Mouse (Mus musculus) spleen, postnatal 10 days (tissue): Measurements from ENCODE around the gene Ak4.
"Not testable (repeated sequence)": the region's sequence is repeated elsewhere in the genome, so short reads cannot be mapped to it uniquely, and the experiment has no call there.

Experiments used
- DNase-seq, 2 experiments: peaks; one replicate each; pipeline ENCODE4 v3.0.0; 2021 to 2022; ENCODE audit warnings: low spot score in 2 of 2

The Ak4 gene

DNA sequence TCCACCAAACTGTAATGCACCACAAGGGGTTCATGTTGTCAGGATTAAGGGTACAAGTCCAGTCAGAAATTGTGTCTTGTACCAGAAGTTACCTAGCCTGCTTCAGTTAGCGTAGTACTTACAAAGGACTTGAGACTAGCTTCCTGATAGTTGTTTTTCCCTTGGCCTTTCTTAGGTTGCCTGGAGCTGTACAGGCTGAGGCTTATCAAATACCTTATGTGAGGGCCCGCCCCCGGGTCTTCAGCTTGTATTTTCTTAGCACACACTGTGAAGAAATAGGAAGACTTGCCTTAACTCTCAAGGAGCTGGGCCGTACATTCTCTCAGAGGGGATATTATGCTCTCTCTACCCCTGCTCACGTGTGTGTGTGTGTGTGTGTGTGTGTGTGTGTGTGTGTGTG, 4.5 kb downstream of the Ak4 start:
- no peak for DNase-seq

DNA sequence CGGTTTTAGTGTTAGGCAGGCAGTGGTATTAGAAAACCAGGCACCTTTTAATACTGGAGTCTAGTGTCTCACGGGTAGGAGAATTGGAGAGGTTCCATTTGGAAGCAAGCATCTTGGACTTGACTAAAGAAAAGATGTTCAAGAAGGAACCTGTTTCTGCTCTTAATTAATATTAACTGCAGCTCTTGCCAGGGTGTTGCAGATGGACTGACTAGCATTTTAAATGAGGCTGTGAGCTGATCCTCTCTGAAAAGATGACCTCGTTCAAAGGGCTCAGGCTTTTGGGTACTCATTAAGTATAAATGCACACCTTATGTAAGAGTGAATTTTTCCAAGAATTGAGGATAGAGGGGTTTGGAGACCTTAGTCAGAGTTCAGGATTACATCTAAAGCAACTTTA, 5.4 kb downstream of the Ak4 start:
- DNase-seq: no peak

- DNase-seq: no peak
Measured at GRCm38 (mm10) chr4:101425119-101425518, 6.0 kb downstream of the Ak4 start.

DNA sequence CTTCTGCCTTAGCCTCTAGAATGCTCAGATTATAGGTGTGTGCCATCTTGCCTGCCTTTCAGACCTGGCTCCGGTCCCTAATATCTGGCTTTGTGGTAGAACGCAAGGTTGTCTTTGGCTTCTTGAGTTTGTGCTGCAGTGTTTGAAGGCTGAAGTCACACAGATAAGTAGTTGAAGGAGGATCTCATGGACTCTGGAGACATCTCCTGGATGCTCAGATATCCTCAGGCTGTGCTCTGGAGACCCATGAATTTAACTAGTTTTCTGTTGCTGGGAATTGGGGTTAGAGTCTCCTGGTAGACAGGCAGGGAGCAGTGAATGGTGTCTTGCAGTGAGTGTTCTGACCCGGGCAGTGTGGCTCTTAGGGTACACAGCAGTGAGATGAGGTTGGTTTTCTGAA, 6.6 kb downstream of the Ak4 start:
- DNase-seq: no peak

- DNase-seq: no peak
Measured at GRCm38 (mm10) chr4:101426566-101426965, 7.5 kb downstream of the Ak4 start.

GRCm38 (mm10) chr4:101427886-101428680, 9.0 kb downstream of the Ak4 start:
- no peak for DNase-seq

DNA sequence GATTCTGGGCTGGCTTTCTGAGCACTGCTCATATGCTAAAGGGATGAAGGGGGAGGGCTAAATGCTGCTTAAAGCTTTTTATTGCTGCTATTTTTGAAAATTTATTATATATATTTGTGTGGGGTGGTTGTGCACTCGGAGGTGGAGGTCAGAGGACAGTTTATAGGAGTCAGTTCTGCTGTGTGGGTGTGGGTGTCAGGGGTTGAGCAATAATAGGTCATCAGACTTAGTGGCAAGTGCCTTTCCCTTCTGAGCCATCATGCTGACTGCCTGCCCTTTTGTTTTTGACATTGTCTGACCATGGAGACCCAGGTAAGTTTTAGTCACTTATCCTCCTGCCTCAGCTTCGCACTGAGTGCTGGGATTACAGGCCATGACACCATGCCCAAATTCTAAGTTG, 10.0 kb downstream of the Ak4 start:
- DNase-seq: no peak

DNA sequence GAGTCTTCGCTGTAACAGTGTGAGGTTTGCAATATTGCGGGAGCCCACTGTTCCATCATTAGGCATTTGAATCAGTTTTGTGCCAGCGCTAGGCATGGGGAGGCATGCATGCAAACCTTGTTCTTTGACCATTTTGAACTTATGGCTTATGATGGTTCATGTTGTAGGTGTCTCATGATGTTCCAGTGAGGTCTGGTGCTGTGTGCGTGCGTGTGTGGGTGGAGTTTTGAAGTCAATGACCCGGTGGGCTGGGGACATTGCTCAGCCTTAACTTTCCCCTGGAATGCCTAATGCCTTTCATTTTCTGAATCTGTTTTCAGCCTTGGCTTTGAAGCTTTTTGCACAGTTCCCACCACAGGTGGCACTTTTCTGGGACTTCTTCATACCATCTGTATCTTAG, 10.9 kb downstream of the Ak4 start:
- no peak for DNase-seq

- DNase-seq: no peak
Measured at GRCm38 (mm10) chr4:101436761-101437512, 17.9 kb downstream of the Ak4 start.

- no peak for DNase-seq
Measured at GRCm38 (mm10) chr4:101438271-101438670, 19.2 kb downstream of the Ak4 start.

DNA sequence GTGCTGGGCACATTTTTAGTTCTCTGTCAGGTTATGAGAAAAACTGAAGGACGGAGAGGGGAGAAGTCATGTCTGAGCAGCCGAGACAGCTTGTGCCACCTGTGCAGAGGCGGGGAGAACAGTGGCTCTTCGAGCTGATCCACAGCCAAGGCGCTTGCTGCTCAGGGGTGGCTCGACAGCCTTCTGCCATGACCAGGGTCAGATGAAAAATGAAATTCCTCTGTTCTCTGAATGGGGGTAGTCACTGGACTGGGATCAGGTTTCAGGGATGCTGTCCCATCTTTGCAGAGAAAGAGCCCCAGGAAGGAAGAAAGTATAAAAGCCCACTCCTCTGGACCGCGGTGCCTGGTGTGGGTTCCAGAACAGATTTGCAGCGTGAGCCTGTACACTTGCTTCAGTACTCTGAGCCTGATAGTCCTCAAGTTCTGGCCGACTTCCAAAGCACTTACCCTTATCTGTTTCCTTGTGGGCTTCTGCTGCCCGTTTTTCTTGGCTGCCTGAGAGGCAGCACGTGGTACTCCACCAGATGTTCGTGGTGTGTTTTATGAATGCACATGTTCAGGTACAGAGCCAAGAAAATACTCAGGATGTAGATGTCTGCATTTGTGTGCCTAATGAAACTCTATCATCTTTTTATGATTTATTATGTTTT, 20.8 kb downstream of the Ak4 start:
- DNase-seq: no peak

DNA sequence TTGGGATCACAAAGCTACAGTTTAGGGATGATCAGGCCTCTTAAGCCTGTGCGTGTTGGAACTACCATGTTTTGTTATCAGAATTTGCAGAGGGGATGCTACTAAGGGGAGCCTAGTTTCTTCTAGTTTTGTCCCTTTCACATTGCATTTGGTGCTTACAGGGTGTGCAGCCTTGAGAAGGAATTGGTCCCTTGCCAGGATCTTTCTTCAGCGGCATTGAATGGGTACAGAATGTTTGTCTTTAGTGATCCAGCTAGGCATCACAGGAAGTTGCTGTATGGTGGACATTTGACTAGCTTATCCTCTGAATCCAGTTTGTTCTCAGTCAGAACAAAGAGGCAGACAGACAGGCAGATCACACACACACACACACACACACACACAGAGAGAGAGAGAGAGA, 23.7 kb downstream of the Ak4 start:
- no peak for DNase-seq

DNA sequence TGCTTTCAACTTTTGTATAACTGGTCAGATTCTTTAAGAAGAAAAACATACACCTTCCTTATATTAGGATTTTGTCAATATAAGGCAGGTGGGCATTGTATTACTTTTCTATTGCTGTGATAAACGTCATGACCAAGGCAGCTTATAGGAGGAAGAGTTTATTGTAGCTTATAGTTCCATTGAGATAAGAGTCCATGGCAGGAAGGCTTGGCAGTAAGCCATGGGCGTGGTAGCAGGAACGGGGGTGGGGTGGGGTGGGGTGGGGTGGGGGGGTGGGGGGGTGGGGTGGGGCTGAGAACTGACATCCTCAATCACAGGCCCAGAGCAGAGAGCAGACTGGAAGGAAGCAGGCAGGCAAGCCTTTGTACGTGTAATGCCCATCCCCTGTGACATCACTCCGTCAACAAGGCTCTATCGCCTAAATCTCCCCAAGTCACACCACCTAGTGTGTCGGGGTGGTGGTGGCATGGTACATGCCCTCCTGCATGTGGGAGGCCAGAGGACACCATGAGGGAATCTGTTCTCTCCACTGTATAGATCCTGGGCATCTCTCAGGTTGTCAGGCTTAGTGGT, 24.4 kb downstream of the Ak4 start:
- DNase-seq: no peak

DNA sequence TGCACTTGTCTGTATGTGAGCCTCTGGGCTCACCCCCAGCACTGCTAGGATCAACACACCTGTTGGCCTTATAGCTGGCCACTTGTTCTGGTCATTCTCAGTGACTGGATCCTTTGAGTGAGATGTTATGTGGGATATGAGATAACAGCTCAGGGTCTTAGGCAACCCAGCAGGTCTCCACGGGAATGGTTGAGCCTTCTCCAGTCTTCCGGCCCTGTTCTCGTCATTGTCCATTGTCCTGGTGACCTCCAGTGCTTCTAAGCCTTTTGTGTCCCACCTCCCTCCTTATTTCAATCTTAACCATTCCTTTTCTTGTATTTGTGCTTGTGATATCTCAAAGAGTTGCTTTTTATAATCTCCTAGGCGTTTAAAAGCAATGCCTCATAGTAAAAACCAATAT, 26.6 kb downstream of the Ak4 start:
- DNase-seq: no peak

GRCm38 (mm10) chr4:101446606-101447005, 27.5 kb downstream of the Ak4 start:
- DNase-seq: not testable (repeated sequence)

DNA sequence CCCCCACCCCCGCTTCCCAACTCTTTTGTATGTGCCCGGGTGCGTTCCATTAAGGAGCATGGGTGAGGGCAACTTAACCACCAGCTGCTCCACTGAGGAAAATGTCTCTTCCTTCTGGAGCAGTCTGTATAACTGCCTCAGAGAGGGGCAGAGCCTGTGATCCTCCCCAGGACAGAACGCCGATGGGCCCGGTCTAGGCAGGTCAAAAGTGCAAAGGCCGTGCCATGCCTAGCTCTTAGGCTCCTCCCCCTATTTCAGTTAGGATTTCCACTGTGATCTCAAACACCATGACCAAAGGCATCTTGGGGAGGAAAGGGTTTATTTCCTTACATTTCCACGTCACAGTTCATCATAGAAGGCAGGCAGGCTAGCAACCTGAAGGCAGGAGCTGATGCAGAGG, 29.6 kb downstream of the Ak4 start:
- no peak for DNase-seq

DNA sequence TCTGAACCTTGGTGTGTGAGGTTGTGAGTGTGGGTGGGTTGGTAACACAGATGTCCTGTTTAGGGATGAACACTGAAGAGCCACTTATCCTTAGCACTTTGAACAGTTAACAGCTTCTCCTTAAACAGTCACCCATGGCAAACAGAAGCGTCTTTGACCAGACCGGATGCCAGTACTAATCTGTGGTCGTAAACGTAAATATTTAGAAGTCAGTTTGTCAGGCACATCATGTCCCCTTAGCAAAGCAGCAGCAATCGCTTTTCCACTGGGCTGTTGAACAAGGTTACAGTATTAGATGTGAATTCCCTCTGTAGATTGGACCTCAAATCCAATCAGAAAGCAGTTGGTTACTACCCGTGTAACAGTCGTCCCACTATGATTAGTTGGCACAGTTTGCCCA, 30.3 kb downstream of the Ak4 start:
- no peak for DNase-seq

DNA sequence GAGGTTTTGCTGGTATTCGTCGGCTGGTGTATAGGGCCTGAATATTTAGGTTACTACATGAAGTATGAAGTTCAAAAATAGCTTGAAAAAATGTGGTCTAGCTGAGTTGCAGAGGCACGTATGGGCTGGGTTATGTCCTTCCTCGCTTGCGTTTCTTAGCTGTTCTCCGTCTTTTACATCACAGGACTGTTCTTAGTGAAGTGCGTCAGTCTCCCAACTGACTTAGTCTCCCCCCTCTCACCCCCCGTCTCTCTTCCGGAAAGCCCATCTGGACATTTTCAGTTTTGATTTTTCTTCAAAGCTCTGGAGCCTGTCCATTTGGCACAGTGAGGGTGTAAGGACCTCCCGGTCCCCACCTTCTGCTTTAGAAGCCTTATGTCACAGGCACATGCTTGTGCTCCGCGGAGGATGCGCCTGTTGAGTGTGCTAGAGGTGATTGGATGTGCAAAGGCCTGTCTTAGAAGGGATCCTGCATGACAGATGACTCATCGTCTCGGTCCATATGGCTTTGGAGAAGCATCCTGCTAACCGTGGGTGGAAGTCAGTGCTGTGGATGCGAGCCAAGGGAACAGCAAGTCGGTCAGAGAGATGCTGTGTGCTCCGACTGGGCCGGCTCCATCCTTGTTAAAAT, 31.2 kb downstream of the Ak4 start:
- DNase-seq: no peak

DNA sequence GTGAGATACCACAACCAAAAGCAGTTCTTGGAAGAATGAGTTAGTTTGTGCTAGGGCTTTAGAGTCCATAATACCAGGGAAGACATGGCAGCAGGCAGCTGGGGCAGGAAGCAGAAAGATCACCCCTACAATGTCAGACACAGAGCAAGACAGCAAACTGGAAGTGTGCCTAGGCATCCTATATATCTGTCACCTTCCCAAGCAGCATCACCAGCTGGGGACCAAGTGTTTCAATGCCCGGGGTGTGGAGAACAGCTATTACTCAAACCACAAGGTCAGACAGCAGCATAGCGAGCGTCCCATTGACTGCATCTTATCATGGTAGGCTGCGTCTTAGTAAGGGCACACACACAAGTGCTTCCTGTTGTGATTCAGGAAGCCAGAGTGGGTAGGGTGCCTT, 32.0 kb downstream of the Ak4 start:
- DNase-seq: no peak

DNA sequence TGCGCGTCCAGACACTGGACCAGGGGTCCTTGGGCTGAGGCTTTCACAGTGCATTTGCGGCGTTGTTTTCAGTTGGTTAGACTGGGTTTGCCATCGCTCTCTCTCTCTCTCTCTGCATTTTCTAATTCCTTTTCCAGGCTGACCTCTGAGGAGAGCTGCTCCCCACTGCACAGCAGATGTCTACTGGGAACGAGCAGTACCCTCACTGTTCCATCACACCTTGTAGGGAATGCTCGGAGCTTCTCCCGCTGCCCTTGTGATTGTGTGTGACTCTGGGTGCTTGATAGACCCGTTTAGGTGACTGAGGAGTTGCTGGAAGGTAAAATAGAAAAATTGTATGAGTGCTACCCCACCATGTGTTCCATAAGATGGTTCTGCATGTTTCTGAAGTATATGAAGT, 33.8 kb downstream of the Ak4 start:
- no peak for DNase-seq

GRCm38 (mm10) chr4:101457176-101457575, 38.1 kb downstream of the Ak4 start:
- no peak for DNase-seq

GRCm38 (mm10) chr4:101458341-101458740, 39.3 kb downstream of the Ak4 start:
- DNase-seq: peak in 1 of 2 experiments; percentile 39
